8 mouse cellular contexts compared by ENCODE assay signal in genomic region chr5:117414611-117415010, GRCm38 (mm10). TPM values are rescaled to one million over a fixed set of nuclear protein-coding genes. Genes with fewer than 3 reads are reported as not detected.
DNase-seq lines count a peak whose midpoint lies in the region; ATAC-seq and TF ChIP-seq lines count a peak whose summit lies in the region.

No protein-coding gene starts in this region.

- no peaks in the 10 kb centered on the region for H3K9me3 ChIP-seq in heart, embryonic 11.5 days (replicated peaks; ENCODE audit: control insufficient read depth, low read length)
- no peaks in the 10 kb centered on the region for H3K9me3 ChIP-seq in E14TG2a.4 (ENCODE audit: low read length)
- H3K9me3 ChIP-seq in forebrain, embryonic 10.5 days, result no peaks in the 10 kb centered on the region
- no peaks in the 10 kb centered on the region for H3K9me3 ChIP-seq in limb, embryonic 11.5 days (ENCODE audit: control insufficient read depth, low read length)

- intact Hi-C loops in heart, postnatal 36 days (cut with DNase I), result no loop called here

- no peak for ATAC-seq in heart, embryonic 11.5 days (replicated peaks; ENCODE audit: insufficient number of reproducible peaks, low FRiP score, low TSS enrichment)
- no peak for ATAC-seq in limb, embryonic 11.5 days (ENCODE audit: insufficient number of reproducible peaks, low FRiP score, low TSS enrichment, low read depth)

- peaks cover 61% of the 10 kb centered on the region for H3K27me3 ChIP-seq in heart, embryonic 11.5 days (ENCODE audit: control insufficient read depth, insufficient read depth, low read length)
- H3K27me3 ChIP-seq in E14TG2a.4 (ENCODE audit: insufficient read depth, low read length), result 0 out of 2 replicates have a peak, but pooled peaks cover 5% of the 10 kb centered on the region
- peaks cover 77% of the 10 kb centered on the region for H3K27me3 ChIP-seq in forebrain, embryonic 10.5 days (ENCODE audit: poor library complexity, severe bottlenecking)
- peaks cover 45% of the 10 kb centered on the region for H3K27me3 ChIP-seq in limb, embryonic 11.5 days (ENCODE audit: control insufficient read depth, insufficient read depth, low read length)

- peak overlapping the region; percentile 61; the same call in 1 of the 2 replicates for H3K4me3 ChIP-seq in heart, embryonic 11.5 days (ENCODE audit: low read depth, low read length)
- peak overlapping the region; percentile 94 for H3K4me3 ChIP-seq in E14TG2a.4 (replicated peaks; ENCODE audit: low read length)
- H3K4me3 ChIP-seq in forebrain, embryonic 10.5 days, result peak overlapping the region; percentile 81
- no peak overlapping the region for H3K4me3 ChIP-seq in limb, embryonic 11.5 days (ENCODE audit: low read depth, low read length)

- no peaks in the 10 kb centered on the region for H3K36me3 ChIP-seq in heart, embryonic 11.5 days (ENCODE audit: control insufficient read depth, insufficient read depth, low read length)
- peaks cover 31% of the 10 kb centered on the region for H3K36me3 ChIP-seq in E14TG2a.4 (ENCODE audit: insufficient read depth, low read length)
- no peaks in the 10 kb centered on the region for H3K36me3 ChIP-seq in forebrain, embryonic 10.5 days (replicated peaks)
- no peaks in the 10 kb centered on the region for H3K36me3 ChIP-seq in limb, embryonic 11.5 days (ENCODE audit: control insufficient read depth, insufficient read depth, low read length)

- no peak overlapping the region for H3K27ac ChIP-seq in heart, embryonic 11.5 days (ENCODE audit: low read depth, low read length)
- peak overlapping the region; percentile 91; the same call in 1 of the 2 replicates for H3K27ac ChIP-seq in forebrain, embryonic 10.5 days
- H3K27ac ChIP-seq in limb, embryonic 11.5 days (replicated peaks; ENCODE audit: low read depth, low read length), result no peak overlapping the region

- no peak for TF ChIP-seq CTCF in E14TG2a.4 (conservative IDR thresholded peaks at IDR 0.05; ENCODE audit: low read length)

- DNase-seq in heart, postnatal 36 days, result no peak
- DNase-seq in forebrain, embryonic 10.5 days (ENCODE audit: extremely low spot score, low spot score), result peak; percentile 16
- no peak for DNase-seq in limb, embryonic 11.5 days (ENCODE audit: low spot score)
- peak; percentile 50 for DNase-seq in telencephalon, adult 2 months (ENCODE audit: low read depth, low spot score)
- no peak for DNase-seq in lung, postnatal 14 days
- DNase-seq in thymus, postnatal 36 days, result no peak

- H3K4me1 ChIP-seq in heart, embryonic 11.5 days (ENCODE audit: control insufficient read depth, insufficient read depth, low read length), result no peaks in the 10 kb centered on the region
- peaks cover 64% of the 10 kb centered on the region for H3K4me1 ChIP-seq in E14TG2a.4 (replicated peaks; ENCODE audit: low read depth, low read length)
- peaks cover 24% of the 10 kb centered on the region for H3K4me1 ChIP-seq in forebrain, embryonic 10.5 days
- H3K4me1 ChIP-seq in limb, embryonic 11.5 days (ENCODE audit: control insufficient read depth, insufficient read depth, low read length), result 0 out of 2 replicates have a peak, but pooled peaks cover 4% of the 10 kb centered on the region

- H3K9ac ChIP-seq in heart, embryonic 11.5 days (ENCODE audit: low read depth, low read length), result no peak overlapping the region
- no peak overlapping the region for H3K9ac ChIP-seq in limb, embryonic 11.5 days (ENCODE audit: low read length)

- WGBS in heart, embryonic 11.5 days (ENCODE audit: insufficient replicate concordance), result 7% methylated on average over 10 of the region's 10 CpGs
- WGBS in forebrain, embryonic 10.5 days, result 0% methylated on average over 10 of the region's 10 CpGs
- WGBS in limb, embryonic 11.5 days, result 2% methylated on average over 10 of the region's 10 CpGs

- H3K4me2 ChIP-seq in heart, embryonic 11.5 days, result peak overlapping the region; percentile 94
- peak overlapping the region; percentile 97 for H3K4me2 ChIP-seq in limb, embryonic 11.5 days (ENCODE audit: low read depth, severe bottlenecking)

RNA-seq across cellular contexts. Expression of gene Ksr2, which starts 0.8 kb away (rescaled TPM):
- polyA plus RNA-seq in heart, embryonic 11.5 days (2014; fragmentation: Nextera tagmentation; extraction: Ambion mirVana), result 0.15 and 0.19 TPM in 2 replicates
- under 1 TPM in 1 of 2 experiments, not detected in 1; 0.11 TPM for total RNA-seq in heart, postnatal 36 days (2021)
- 0.26 and 0.40 TPM in 2 replicates for polyA plus RNA-seq in forebrain, embryonic 10.5 days (2016; fragmentation: Nextera tagmentation; extraction: Ambion mirVana)
- 0.06 and 0.11 TPM in 2 replicates for polyA plus RNA-seq in limb, embryonic 11.5 days (2014; fragmentation: Nextera tagmentation; extraction: Ambion mirVana)

RNA-seq across cellular contexts. Expression of gene Rfc5, which starts 25.8 kb away (rescaled TPM):
- 73.7 and 77.8 TPM in 2 replicates for polyA plus RNA-seq in heart, embryonic 11.5 days (2014; fragmentation: Nextera tagmentation; extraction: Ambion mirVana)
- total RNA-seq in heart, postnatal 36 days (2021), result 1 to 10 TPM; 2.7 to 5.2 TPM
- polyA plus RNA-seq in forebrain, embryonic 10.5 days (2016; fragmentation: Nextera tagmentation; extraction: Ambion mirVana), result 155 TPM in 2 replicates
- polyA plus RNA-seq in limb, embryonic 11.5 days (2014; fragmentation: Nextera tagmentation; extraction: Ambion mirVana), result 121 and 123 TPM in 2 replicates

RNA-seq across cellular contexts. Expression of gene Wsb2, which starts 57.5 kb away (rescaled TPM):
- polyA plus RNA-seq in heart, embryonic 11.5 days (2014; fragmentation: Nextera tagmentation; extraction: Ambion mirVana), result 77.0 and 88.9 TPM in 2 replicates
- 100 to 1,000 TPM in 1 of 2 experiments, 10 to 100 TPM in 1; 97.1 to 104 TPM for total RNA-seq in heart, postnatal 36 days (2021)
- 45.4 and 46.7 TPM in 2 replicates for polyA plus RNA-seq in forebrain, embryonic 10.5 days (2016; fragmentation: Nextera tagmentation; extraction: Ambion mirVana)
- 38.7 and 43.0 TPM in 2 replicates for polyA plus RNA-seq in limb, embryonic 11.5 days (2014; fragmentation: Nextera tagmentation; extraction: Ambion mirVana)

Comparison
In these comparisons a context has a peak if more than half of its experiments do, and no peak if none do; other contexts are left out.
1. DNase-seq: peak in forebrain, embryonic 10.5 days (single experiment) and telencephalon, adult 2 months (single experiment); none in heart, postnatal 36 days (0 of 2), limb, embryonic 11.5 days (single experiment), lung, postnatal 14 days (single experiment) and thymus, postnatal 36 days (0 of 2).